Mouse (Mus musculus) thymus, adult 2 months (tissue): Measurements from ENCODE around the gene Mllt6. TPM values are rescaled to one million over a fixed set of nuclear protein-coding genes. Genes with fewer than 3 reads are reported as not detected.

ENCODE experiments used
- DNase-seq: peaks from one replicate; pipeline ENCODE4 v3.0.0; 2021
- H3K27ac ChIP-seq: fragments of 200-500 bp; 2 replicates; pipeline ENCODE4 v1.5.1; 2012; ENCODE audit warnings: low read length, control low read depth; ENCODE audit not compliant: control insufficient read depth, insufficient read depth
- H3K27me3 ChIP-seq: fragments of 200-500 bp; 2 replicates; pipeline ENCODE4 v1.6.1; 2012; ENCODE audit warnings: mild to moderate bottlenecking, low read length, moderate library complexity, mixed read lengths; ENCODE audit not compliant: control insufficient read depth, insufficient read depth
- H3K36me3 ChIP-seq: fragments of 200-500 bp; 2 replicates; pipeline ENCODE4 v1.6.1; 2012; ENCODE audit warnings: mild to moderate bottlenecking, low read length, moderate library complexity; ENCODE audit not compliant: control insufficient read depth, insufficient read depth
- H3K4me1 ChIP-seq: fragments of 200-500 bp; replicated peaks from 2 replicates; pipeline ENCODE4 v1.6.1; 2012; ENCODE audit warnings: low read length; ENCODE audit not compliant: control insufficient read depth, insufficient read depth
- H3K4me3 ChIP-seq: fragments of 200-500 bp; 2 replicates; pipeline ENCODE4 v1.5.1; 2012; ENCODE audit warnings: mild to moderate bottlenecking, low read length, control low read depth, moderate library complexity; ENCODE audit not compliant: control insufficient read depth, insufficient read depth
- CTCF ChIP-seq: fragments of 200-500 bp; IDR thresholded peaks from 2 replicates; pipeline ENCODE4 v1.5.1; 2012; ENCODE audit warnings: mild to moderate bottlenecking, control low read depth, low read length, moderate library complexity, borderline replicate concordance; ENCODE audit not compliant: control insufficient read depth, poor library complexity, insufficient read depth; ENCODE audit errors: extremely low read depth
- POLR2A ChIP-seq: fragments of 200-500 bp; IDR thresholded peaks from 2 replicates; pipeline ENCODE4 v1.6.1; 2012; ENCODE audit warnings: mild to moderate bottlenecking, low read length, control low read depth, moderate library complexity; ENCODE audit not compliant: control insufficient read depth, poor library complexity, insufficient read depth; ENCODE audit errors: extremely low read depth
- WGBS: fragments of 180-500 bp; shearing (Covaris S2); methylation state at CpG from one replicate; pipeline ENCODE4 v1.1.7; 2018; 5-methylcytosine and 5-hydroxymethylcytosine counted together
- polyA plus RNA-seq: library from polyadenylated mRNA; depleted of rRNA; stranded (reverse); fragments of >200 nt; gene quantifications from 2 replicates; pipeline ENCODE4 v1.2.3, GENCODE M21; 2012

Mllt6 gene
- polyA plus RNA-seq, 1 experiment = 89.5 TPM

DNA sequence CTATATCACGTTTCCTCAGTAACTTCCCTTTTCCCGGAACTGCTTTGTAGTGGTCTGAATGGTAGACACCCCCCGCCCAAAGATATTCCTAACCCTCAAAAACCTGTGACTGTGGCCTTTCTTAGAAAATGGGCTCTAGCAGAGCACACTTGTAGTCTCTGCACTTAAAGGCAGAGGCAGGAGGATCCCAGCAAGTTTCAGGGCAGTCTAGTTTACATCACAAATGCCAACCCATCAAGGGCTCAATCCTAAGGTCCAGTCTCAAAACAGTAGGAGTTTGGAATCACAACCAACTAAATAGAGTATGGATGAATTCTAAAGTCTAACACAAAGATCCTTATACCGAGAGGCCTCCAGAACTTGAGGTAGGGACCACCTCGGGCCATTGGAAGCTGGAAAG is 37.7 kb upstream of the Mllt6 start:
- H3K4me1 ChIP-seq = peaks cover 11% of the 10 kb centered on the region
- H3K27ac ChIP-seq = no peak overlapping the region
- DNase-seq = no peak
- H3K4me3 ChIP-seq = no peak overlapping the region
- no peaks in the 10 kb centered on the region for H3K36me3 ChIP-seq
- WGBS = 38% methylated on average over 5 of the region's 5 CpGs
- TF ChIP-seq POLR2A (no peak), CTCF (no peak)
- H3K27me3 ChIP-seq = peaks cover 15% of the 10 kb centered on the region

DNA sequence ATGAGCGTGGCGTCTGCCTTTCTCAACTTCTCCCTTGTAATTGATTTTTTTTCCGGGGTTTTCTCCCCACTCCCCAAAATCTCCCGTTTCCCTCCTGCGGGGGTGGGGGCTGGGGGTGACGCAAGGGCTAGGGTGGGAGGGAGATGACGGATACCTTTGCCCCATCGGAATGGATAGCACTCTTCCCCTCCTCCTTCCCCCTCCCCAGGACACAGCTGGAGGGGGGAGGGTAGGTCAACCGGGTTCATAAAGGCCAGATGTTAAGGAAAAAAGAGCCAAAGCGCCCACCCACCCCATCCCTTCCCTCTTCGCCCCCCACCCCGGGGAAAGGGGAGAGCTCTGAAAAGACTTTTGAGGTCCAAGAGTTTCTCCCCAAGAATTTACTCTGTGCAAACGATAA is 36.8 kb upstream of the Mllt6 start:
- H3K27me3 ChIP-seq = peaks cover 15% of the 10 kb centered on the region
- TF ChIP-seq POLR2A (no peak), CTCF (no peak)
- H3K36me3 ChIP-seq = no peaks in the 10 kb centered on the region
- peaks cover 11% of the 10 kb centered on the region for H3K4me1 ChIP-seq
- WGBS = 69% methylated on average over 13 of the region's 13 CpGs
- no peak for DNase-seq
- no peak overlapping the region for H3K27ac ChIP-seq
- no peak overlapping the region for H3K4me3 ChIP-seq

DNA sequence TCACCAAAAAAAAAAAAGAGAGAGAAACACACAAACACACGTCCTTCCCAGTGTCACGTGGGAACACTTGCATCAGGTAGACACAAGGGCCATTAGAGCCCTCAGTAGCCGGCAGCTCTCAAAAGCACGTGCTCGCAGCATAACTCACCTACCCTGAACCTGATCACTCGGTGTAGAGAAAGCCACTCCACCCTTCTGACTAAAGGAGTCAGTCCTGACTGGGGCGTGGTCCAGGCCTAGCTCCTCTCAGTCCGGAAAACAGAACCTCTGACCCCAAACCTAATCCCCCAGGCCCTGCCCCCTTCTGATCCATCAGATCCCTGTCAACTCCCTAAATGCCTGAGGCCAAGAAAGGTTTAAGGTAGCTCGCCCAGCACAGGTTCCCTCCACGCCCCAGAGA is 36.4 kb upstream of the Mllt6 start:
- H3K27ac ChIP-seq = no peak overlapping the region
- no peak for TF ChIP-seq POLR2A
- no peak for TF ChIP-seq CTCF
- H3K4me1 ChIP-seq = peaks cover 11% of the 10 kb centered on the region
- no peaks in the 10 kb centered on the region for H3K36me3 ChIP-seq
- H3K4me3 ChIP-seq = no peak overlapping the region
- peaks cover 15% of the 10 kb centered on the region for H3K27me3 ChIP-seq
- WGBS = 86% methylated on average over 10 of the region's 10 CpGs
- no peak for DNase-seq

- Histone ChIP-seq H3K4me1 (peaks cover 11% of the 10 kb centered on the region), H3K27me3 (peaks cover 15% of the 10 kb centered on the region), H3K36me3 (no peaks in the 10 kb centered on the region), H3K4me3 (no peak overlapping the region), H3K27ac (no peak overlapping the region)
- TF ChIP-seq POLR2A = no peak
- no peak for TF ChIP-seq CTCF
- DNase-seq = no peak
- 68% methylated on average over 30 of the region's 30 CpGs for WGBS
These were observed 35.5 kb upstream of the Mllt6 start for GRCm38 (mm10) chr11:97627556-97628302.

DNA sequence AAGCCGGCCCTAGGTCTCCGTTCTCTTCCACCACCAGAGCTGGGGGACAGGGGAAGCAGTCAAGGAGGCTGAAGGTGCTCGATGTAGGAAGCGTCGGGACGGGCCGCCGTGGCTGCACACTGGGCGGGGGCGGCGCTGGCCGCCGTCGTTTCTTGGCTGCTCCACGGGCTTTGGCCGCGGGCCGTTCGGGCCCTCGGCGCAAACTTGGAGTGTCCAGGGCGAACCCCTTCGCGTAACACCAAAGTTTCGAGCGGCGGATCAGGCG is 35.0 kb upstream of the Mllt6 start:
- WGBS = 22% methylated on average over 28 of the region's 28 CpGs
- no peak overlapping the region for H3K4me3 ChIP-seq
- peaks cover 11% of the 10 kb centered on the region for H3K4me1 ChIP-seq
- no peak for DNase-seq
- H3K27ac ChIP-seq = no peak overlapping the region
- no peaks in the 10 kb centered on the region for H3K36me3 ChIP-seq
- TF ChIP-seq POLR2A (no peak), CTCF (no peak)
- peaks cover 15% of the 10 kb centered on the region for H3K27me3 ChIP-seq

- H3K27ac ChIP-seq = no peak overlapping the region
- H3K36me3 ChIP-seq = no peaks in the 10 kb centered on the region
- peak overlapping the region; percentile 59 for H3K4me3 ChIP-seq
- H3K4me1 ChIP-seq = peaks cover 11% of the 10 kb centered on the region
- H3K27me3 ChIP-seq = peaks cover 15% of the 10 kb centered on the region
- WGBS = 3% methylated on average over 105 of the region's 106 CpGs
- no peak for TF ChIP-seq POLR2A
- no peak for TF ChIP-seq CTCF
- DNase-seq = peak; percentile 24
These were observed 34.4 kb upstream of the Mllt6 start for GRCm38 (mm10) chr11:97628568-97629518.
